Mouse (Mus musculus) heart, embryonic 15.5 days (tissue): ENCODE data around the gene Ctdsp1. TPM values are rescaled to one million over a fixed set of nuclear protein-coding genes. Genes with fewer than 3 reads are reported as not detected.
A peak's percentile ranks its signal among the peaks of the same experiment; 100 is the strongest.

Experiments
- ATAC-seq: fragments of 200-750 bp; cut with Nextera tagmentation; replicated peaks from 2 replicates; pipeline ENCODE4 v1.8.0; 2017; ENCODE audit warnings: low read depth, moderate TSS enrichment; ENCODE audit not compliant: insufficient number of reproducible peaks, insufficient read depth, low FRiP score
- H3K27ac ChIP-seq: fragments of 300-500 bp; sonication (generic); 2 replicates; pipeline ENCODE4 v1.5.1; 2015; ENCODE audit warnings: mild to moderate bottlenecking, inconsistent platforms
- H3K27me3 ChIP-seq: fragments of 300-500 bp; sonication (generic); 2 replicates; pipeline ENCODE4 v1.6.1; 2015; ENCODE audit warnings: inconsistent platforms
- H3K36me3 ChIP-seq: fragments of 300-500 bp; sonication (generic); 2 replicates; pipeline ENCODE4 v1.6.1; 2015; ENCODE audit warnings: mild to moderate bottlenecking, inconsistent platforms
- H3K4me1 ChIP-seq: fragments of 300-500 bp; sonication (generic); replicated peaks from 2 replicates; pipeline ENCODE4 v1.6.1; 2015; ENCODE audit warnings: inconsistent platforms
- H3K4me2 ChIP-seq: fragments of 300-500 bp; sonication (generic); 2 replicates; pipeline ENCODE4 v1.6.1; 2015; ENCODE audit warnings: inconsistent platforms, mild to moderate bottlenecking, moderate library complexity
- H3K4me3 ChIP-seq: fragments of 300-500 bp; sonication (generic); 2 replicates; pipeline ENCODE4 v1.5.1; 2015; ENCODE audit warnings: mild to moderate bottlenecking, inconsistent platforms
- H3K9ac ChIP-seq: fragments of 300-500 bp; sonication (generic); 2 replicates; pipeline ENCODE4 v1.6.1; 2015; ENCODE audit warnings: mild to moderate bottlenecking, inconsistent platforms
- H3K9me3 ChIP-seq: fragments of 300-500 bp; sonication (generic); replicated peaks from 2 replicates; pipeline ENCODE4 v1.6.1; 2016; ENCODE audit warnings: inconsistent platforms
- WGBS: fragments of 180-500 bp; shearing (Covaris S2); methylation state at CpG from one replicate; pipeline ENCODE4 v1.1.7; 2015; ENCODE audit warnings: mixed read lengths; 5-methylcytosine and 5-hydroxymethylcytosine counted together
- microRNA counts: library from miRNA; unstranded; fragments of <30 nt; microRNA quantifications from one replicate; lab custom pipeline; 2016
- microRNA-seq: library from miRNA; unstranded; fragments of <30 nt; microRNA quantifications from one replicate; pipeline ENCODE4, GENCODE M21; 2016
- polyA plus RNA-seq: library from polyadenylated mRNA; unstranded; fragments of >200 nt; fragmentation: Nextera tagmentation; extraction: Ambion mirVana; gene quantifications from 2 replicates; pipeline ENCODE4 v1.2.1, GENCODE M21; 2015

The Ctdsp1 gene
- polyA plus RNA-seq, 1 experiment from 2014 or later, result 55.1 TPM

GRCm38 (mm10) chr1:74425845-74426244 lies 34.5 kb downstream of the Ctdsp1 start:
- no peak overlapping the region for H3K27ac ChIP-seq
- no peak overlapping the region for H3K4me2 ChIP-seq
- peaks cover 9% of the 10 kb centered on the region for H3K4me1 ChIP-seq
- no peaks in the 10 kb centered on the region for H3K9me3 ChIP-seq
- no peaks in the 10 kb centered on the region for H3K27me3 ChIP-seq
- H3K4me3 ChIP-seq, result no peak overlapping the region
- H3K36me3 ChIP-seq, result no peaks in the 10 kb centered on the region
- no peak overlapping the region for H3K9ac ChIP-seq
- 61% methylated on average over 7 of the region's 7 CpGs for WGBS
- ATAC-seq, result no peak

GRCm38 (mm10) chr1:74433220-74433619 lies 41.9 kb downstream of the Ctdsp1 start:
- 0 out of 2 replicates have a peak, but pooled peaks have one; percentile 37 for ATAC-seq
- 52% methylated on average over 6 of the region's 6 CpGs for WGBS
- no peak overlapping the region for H3K4me2 ChIP-seq
- no peak overlapping the region for H3K4me3 ChIP-seq
- H3K4me1 ChIP-seq, result peaks cover 3% of the 10 kb centered on the region
- H3K9me3 ChIP-seq, result no peaks in the 10 kb centered on the region
- H3K27me3 ChIP-seq, result no peaks in the 10 kb centered on the region
- no peak overlapping the region for H3K9ac ChIP-seq
- no peak overlapping the region for H3K27ac ChIP-seq
- H3K36me3 ChIP-seq, result peaks cover 14% of the 10 kb centered on the region; the same call in 1 of the 2 replicates

- H3K27ac ChIP-seq, result no peak overlapping the region
- H3K4me3 ChIP-seq, result no peak overlapping the region
- H3K9ac ChIP-seq, result no peak overlapping the region
- peaks cover 3% of the 10 kb centered on the region for H3K4me1 ChIP-seq
- no peaks in the 10 kb centered on the region for H3K9me3 ChIP-seq
- H3K36me3 ChIP-seq, result peaks cover 27% of the 10 kb centered on the region
- no peak overlapping the region for H3K4me2 ChIP-seq
- H3K27me3 ChIP-seq, result no peaks in the 10 kb centered on the region
- WGBS, result 56% methylated on average over 5 of the region's 5 CpGs
- ATAC-seq, result no peak
Measured at GRCm38 (mm10) chr1:74434596-74434995, 43.3 kb downstream of the Ctdsp1 start.

- no peak overlapping the region for H3K4me2 ChIP-seq
- H3K4me3 ChIP-seq, result no peak overlapping the region
- H3K4me1 ChIP-seq, result peaks cover 3% of the 10 kb centered on the region
- no peak for ATAC-seq
- no peaks in the 10 kb centered on the region for H3K9me3 ChIP-seq
- no peak overlapping the region for H3K27ac ChIP-seq
- H3K9ac ChIP-seq, result no peak overlapping the region
- WGBS, result 76% methylated on average over 6 of the region's 6 CpGs
- no peaks in the 10 kb centered on the region for H3K27me3 ChIP-seq
- H3K36me3 ChIP-seq, result peaks cover 30% of the 10 kb centered on the region
Measured at GRCm38 (mm10) chr1:74435563-74435962, 44.3 kb downstream of the Ctdsp1 start.

- Histone ChIP-seq H3K27ac (no peak overlapping the region), H3K36me3 (peaks cover 45% of the 10 kb centered on the region), H3K27me3 (no peaks in the 10 kb centered on the region), H3K4me2 (no peak overlapping the region), H3K9me3 (no peaks in the 10 kb centered on the region), H3K9ac (no peak overlapping the region), H3K4me3 (no peak overlapping the region), H3K4me1 (peaks cover 3% of the 10 kb centered on the region)
- 0 out of 2 replicates have a peak, but pooled peaks have one; percentile 55 for ATAC-seq
- 49% methylated on average over 8 of the region's 8 CpGs for WGBS
Measured at GRCm38 (mm10) chr1:74437702-74438427, 46.6 kb downstream of the Ctdsp1 start.

- H3K4me3 ChIP-seq, result no peak overlapping the region
- no peaks in the 10 kb centered on the region for H3K9me3 ChIP-seq
- H3K36me3 ChIP-seq, result peaks cover 46% of the 10 kb centered on the region
- WGBS, result 79% methylated on average over 19 of the region's 19 CpGs
- no peak for ATAC-seq
- H3K27ac ChIP-seq, result no peak overlapping the region
- no peak overlapping the region for H3K9ac ChIP-seq
- H3K27me3 ChIP-seq, result no peaks in the 10 kb centered on the region
- H3K4me1 ChIP-seq, result no peaks in the 10 kb centered on the region; the same call in 1 of the 2 replicates
- no peak overlapping the region for H3K4me2 ChIP-seq
Measured at GRCm38 (mm10) chr1:74439166-74439876, 48.0 kb downstream of the Ctdsp1 start.

GRCm38 (mm10) chr1:74444538-74444937 lies 53.2 kb downstream of the Ctdsp1 start:
- Histone ChIP-seq H3K36me3 (peaks cover 40% of the 10 kb centered on the region), H3K9me3 (no peaks in the 10 kb centered on the region), H3K4me3 (no peak overlapping the region), H3K9ac (no peak overlapping the region), H3K4me1 (no peaks in the 10 kb centered on the region), H3K27ac (no peak overlapping the region), H3K4me2 (no peak overlapping the region), H3K27me3 (no peaks in the 10 kb centered on the region)
- no peak for ATAC-seq
- 89% methylated on average over 2 of the region's 2 CpGs for whole genome bisulfite sequencing

MicroRNAs within 50 kb of the gene (microRNA counts, 519-probe panel; counts per million panel counts)
- 3,262 counts per million, percentile 79 among the panel's probes with 10 or more counts for microRNA mmu-miR-26b (lab: Ali Mortazavi, UCI)

Small RNAs within 50 kb of the gene (microRNA-seq; reads per million reads assigned to microRNA genes)
- 36,772 reads per million, percentile 98 among the genes with 10 or more reads in this experiment for gene Mir26b

Other genes starting within 250 kb of the Ctdsp1 start
- gene Cxcr2, start 237.5 kb upstream of the Ctdsp1 start, polyA plus RNA-seq, result 0.13 and 0.15 TPM in 2 replicates
- gene Cxcr1, start 196.9 kb upstream of the Ctdsp1 start, polyA plus RNA-seq, result not detected in 2 replicates
- gene Arpc2, start 155.4 kb upstream of the Ctdsp1 start, polyA plus RNA-seq, result 406 and 413 TPM in 2 replicates
- gene Gpbar1, start 113.0 kb upstream of the Ctdsp1 start, polyA plus RNA-seq, result 0.13 and 0.34 TPM in 2 replicates
- 168 and 209 TPM in 2 replicates for gene Aamp, start 106.8 kb upstream of the Ctdsp1 start, polyA plus RNA-seq
- 276 and 288 TPM in 2 replicates for gene Pnkd, start 106.6 kb upstream of the Ctdsp1 start, polyA plus RNA-seq
- gene Tmbim1, start 85.9 kb upstream of the Ctdsp1 start, polyA plus RNA-seq, result 44.9 and 48.1 TPM in 2 replicates
- gene Catip, start 29.4 kb upstream of the Ctdsp1 start, polyA plus RNA-seq, result 0.38 and 0.39 TPM in 2 replicates
- gene Slc11a1, start 16.3 kb upstream of the Ctdsp1 start, polyA plus RNA-seq, result 3.6 and 5.4 TPM in 2 replicates
- gene Vil1, start 17.9 kb downstream of the Ctdsp1 start, polyA plus RNA-seq, result 0.26 and 0.38 TPM in 2 replicates
- 25.8 and 32.4 TPM in 2 replicates for gene Cnot9, start 114.5 kb downstream of the Ctdsp1 start, polyA plus RNA-seq
- 0.30 and 0.86 TPM in 2 replicates for gene Plcd4, start 151.4 kb downstream of the Ctdsp1 start, polyA plus RNA-seq
- 14.4 and 19.9 TPM in 2 replicates for gene Usp37, start 152.8 kb downstream of the Ctdsp1 start, polyA plus RNA-seq
- 4.4 and 6.0 TPM in 2 replicates for gene Zfp142, start 196.7 kb downstream of the Ctdsp1 start, polyA plus RNA-seq
- 19.1 and 21.2 TPM in 2 replicates for gene Bcs1l, start 196.8 kb downstream of the Ctdsp1 start, polyA plus RNA-seq
- 18.9 and 23.6 TPM in 2 replicates for gene Rnf25, start 209.9 kb downstream of the Ctdsp1 start, polyA plus RNA-seq
- 3.4 and 3.7 TPM in 2 replicates for gene Stk36, start 209.9 kb downstream of the Ctdsp1 start, polyA plus RNA-seq